In the genomic region with DNA sequence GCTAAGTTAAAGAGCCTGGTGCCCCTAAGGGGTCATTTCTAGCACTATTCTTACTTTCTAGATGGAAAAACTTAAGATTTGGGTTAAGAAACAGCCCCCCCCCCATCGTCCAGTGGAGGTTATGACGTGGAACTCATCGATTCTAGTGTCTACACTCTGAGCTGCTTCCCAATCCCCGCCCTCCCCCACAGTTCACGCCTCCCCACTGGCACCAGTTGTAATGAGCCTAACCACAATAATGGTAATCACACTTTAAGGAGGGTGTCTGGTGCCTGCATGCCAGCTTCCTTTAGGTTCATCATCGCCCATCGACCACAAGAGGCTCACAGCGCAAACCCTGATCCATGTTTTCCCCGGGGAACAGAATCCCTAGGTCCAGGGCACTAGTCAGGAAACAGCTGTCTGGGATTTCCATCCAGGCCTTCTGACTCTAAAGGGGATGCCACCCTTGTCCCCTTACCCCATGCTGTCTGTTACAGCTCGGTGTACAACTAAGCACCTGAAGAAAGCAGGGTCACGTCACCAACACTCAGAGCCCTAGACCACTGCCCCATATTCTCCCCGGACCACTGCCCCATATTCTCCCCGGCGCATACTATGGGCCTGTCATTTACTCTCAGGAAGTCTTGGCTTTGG, we compare ENCODE assay signal across 9 mouse cellular contexts. TPM values are rescaled to one million over a fixed set of nuclear protein-coding genes. Genes with fewer than 3 reads are reported as not detected.
DNase-seq lines count a peak whose midpoint lies in the region; ATAC-seq and TF ChIP-seq lines count a peak whose summit lies in the region.
"Had no signal": no experiment of that assay in that cellular context is flagged by ENCODE, and none has a peak within 500 bp of the region (broad histone marks: within the 10 kb centered on the region; RNA-seq: fewer than 3 reads in every experiment).

No protein-coding gene starts in this region.

- TF ChIP-seq CTCF in heart, adult 2 months (IDR thresholded peaks at IDR 0.05), result no peak

- peak overlapping the region; percentile 89; the same call in 1 of the 2 replicates for H3K9ac ChIP-seq in heart, adult 2 months (ENCODE audit: low read depth, low read length)

- WGBS in heart, adult 2 months, result 21% methylated on average over 14 of the region's 14 CpGs
- 84% methylated on average over 14 of the region's 14 CpGs for WGBS in hindbrain, embryonic 10.5 days

- peak overlapping the region; percentile 100 for H3K4me3 ChIP-seq in heart, adult 2 months
- peak overlapping the region; percentile 98 for H3K4me3 ChIP-seq in hindbrain, embryonic 10.5 days

- no peak for TF ChIP-seq EP300 in heart, adult 2 months (IDR thresholded peaks at IDR 0.05; ENCODE audit: insufficient read depth, low read depth, low read length)

- DNase-seq in heart, adult 2 months, result no peak
- DNase-seq in heart, postnatal 10 days, result no peak
- no peak for DNase-seq in hindbrain, embryonic 10.5 days (ENCODE audit: low spot score)
- DNase-seq in yolk sac, embryonic 10.5 days (ENCODE audit: low spot score), result no peak
- no peak for DNase-seq in embryo, embryonic 10 days (ENCODE audit: low spot score)

- ATAC-seq in CD4-positive, CD25-positive, alpha-beta regulatory T cell, adult 4 months, result peak; percentile 23
- peak; percentile 26; the same call in 1 of the 2 replicates for ATAC-seq in megakaryocyte-erythroid progenitor cell, adult 5-6 weeks (replicated peaks; ENCODE audit: low FRiP score, low TSS enrichment, poor library complexity, severe bottlenecking)
- no peak for ATAC-seq in granulocyte monocyte progenitor cell, adult 5-6 weeks (replicated peaks; ENCODE audit: poor library complexity, severe bottlenecking)

- H3K4me1 ChIP-seq in heart, adult 2 months (ENCODE audit: control insufficient read depth, insufficient read depth, low read length), result peaks cover 36% of the 10 kb centered on the region
- H3K4me1 ChIP-seq in hindbrain, embryonic 10.5 days (replicated peaks), result peaks cover 83% of the 10 kb centered on the region

- peak overlapping the region; percentile 100 for H3K27ac ChIP-seq in heart, adult 2 months
- H3K27ac ChIP-seq in hindbrain, embryonic 10.5 days, result peak overlapping the region; percentile 99; the same call in 1 of the 2 replicates

- intact Hi-C loops in heart, adult 2 months (cut with DNase I), result no loop called here
- intact Hi-C loops in heart, postnatal 10 days (cut with DNase I), result loop anchor here (2.0 kb wide), 1 partner anchor 13 kb away; no protein-coding TSS in a partner anchor

- TF ChIP-seq POLR2A in heart, adult 2 months (IDR thresholded peaks at IDR 0.05; ENCODE audit: insufficient read depth, low read depth, low read length), result no peak

- H3K27me3 ChIP-seq in heart, adult 2 months (ENCODE audit: control insufficient read depth, insufficient read depth, low read length), result no peaks in the 10 kb centered on the region
- H3K27me3 ChIP-seq in hindbrain, embryonic 10.5 days (ENCODE audit: insufficient read depth, poor library complexity, severe bottlenecking), result no peaks in the 10 kb centered on the region
- H3K27me3 ChIP-seq: CH12.LX had no signal

- H3K36me3 ChIP-seq in heart, adult 2 months (ENCODE audit: control insufficient read depth, insufficient read depth, low read length), result peaks cover 12% of the 10 kb centered on the region
- H3K36me3 ChIP-seq in hindbrain, embryonic 10.5 days, result peaks cover 38% of the 10 kb centered on the region

- H3K79me2 ChIP-seq in heart, adult 2 months (replicated peaks; ENCODE audit: control insufficient read depth, insufficient read depth, low read length), result peaks cover 14% of the 10 kb centered on the region

- no peaks in the 10 kb centered on the region for H3K9me3 ChIP-seq in hindbrain, embryonic 10.5 days

RNA-seq across cellular contexts. Expression of gene Map7d1, which starts 2.4 kb away (rescaled TPM):
- total RNA-seq in heart, adult 2 months (2021), result 100 to 1,000 TPM; 253 to 267 TPM
- polyA plus RNA-seq in heart, adult 2 months (2012; rRNA removed), result 149 and 161 TPM in 2 replicates
- 100 to 1,000 TPM; 214 to 239 TPM for total RNA-seq in heart, postnatal 10 days (2021)
- 1 to 10 TPM; 2.0 to 6.3 TPM for polyA plus RNA-seq in CD4-positive, CD25-positive, alpha-beta regulatory T cell, adult 4 months (2017; shearing (Covaris generic))
- polyA plus RNA-seq in hindbrain, embryonic 10.5 days (2016; fragmentation: Nextera tagmentation; extraction: Ambion mirVana), result 64.8 and 99.0 TPM in 2 replicates
- 6.4 and 8.0 TPM in 2 replicates for total RNA-seq in megakaryocyte-erythroid progenitor cell, adult 5-6 weeks (2014; fragmentation: Nextera tagmentation)
- 13.2 and 14.5 TPM in 2 replicates for total RNA-seq in megakaryocyte-erythroid progenitor cell, adult 5-6 weeks (2017)
- total RNA-seq in granulocyte monocyte progenitor cell, adult 5-6 weeks (2014; fragmentation: Nextera tagmentation), result 20.6 and 25.6 TPM in 2 replicates
- total RNA-seq in granulocyte monocyte progenitor cell, adult 5-6 weeks (2017), result 12.8 and 20.2 TPM in 2 replicates

RNA-seq across cellular contexts. Expression of gene Trappc3, which starts 8.4 kb away (rescaled TPM):
- total RNA-seq in heart, adult 2 months (2021), result 10 to 100 TPM; 46.3 to 49.5 TPM
- 41.0 and 65.9 TPM in 2 replicates for polyA plus RNA-seq in heart, adult 2 months (2012; rRNA removed)
- 10 to 100 TPM; 50.8 to 54.0 TPM for total RNA-seq in heart, postnatal 10 days (2021)
- polyA plus RNA-seq in CD4-positive, CD25-positive, alpha-beta regulatory T cell, adult 4 months (2017; shearing (Covaris generic)), result 100 to 1,000 TPM in 1 of 2 experiments, 10 to 100 TPM in 1; 64.4 to 121 TPM
- polyA plus RNA-seq in hindbrain, embryonic 10.5 days (2016; fragmentation: Nextera tagmentation; extraction: Ambion mirVana), result 95.4 and 101 TPM in 2 replicates
- 40.1 and 43.2 TPM in 2 replicates for total RNA-seq in megakaryocyte-erythroid progenitor cell, adult 5-6 weeks (2014; fragmentation: Nextera tagmentation)
- 55.9 and 81.1 TPM in 2 replicates for total RNA-seq in megakaryocyte-erythroid progenitor cell, adult 5-6 weeks (2017)
- 46.2 and 55.5 TPM in 2 replicates for total RNA-seq in granulocyte monocyte progenitor cell, adult 5-6 weeks (2014; fragmentation: Nextera tagmentation)
- total RNA-seq in granulocyte monocyte progenitor cell, adult 5-6 weeks (2017), result 48.4 and 54.8 TPM in 2 replicates

RNA-seq across cellular contexts. Expression of gene Col8a2, which starts 32.8 kb away (rescaled TPM):
- total RNA-seq in heart, adult 2 months (2021), result under 1 TPM; 0.57 to 0.66 TPM
- 0.45 and 0.91 TPM in 2 replicates for polyA plus RNA-seq in heart, adult 2 months (2012; rRNA removed)
- total RNA-seq in heart, postnatal 10 days (2021), result 1 to 10 TPM; 1.8 to 2.1 TPM
- not detected for polyA plus RNA-seq in CD4-positive, CD25-positive, alpha-beta regulatory T cell, adult 4 months (2017; shearing (Covaris generic))
- 6.1 and 18.5 TPM in 2 replicates for polyA plus RNA-seq in hindbrain, embryonic 10.5 days (2016; fragmentation: Nextera tagmentation; extraction: Ambion mirVana)
- not detected in 2 replicates for total RNA-seq in megakaryocyte-erythroid progenitor cell, adult 5-6 weeks (2014; fragmentation: Nextera tagmentation)
- total RNA-seq in megakaryocyte-erythroid progenitor cell, adult 5-6 weeks (2017), result not detected in 2 replicates
- not detected in 2 replicates for total RNA-seq in granulocyte monocyte progenitor cell, adult 5-6 weeks (2014; fragmentation: Nextera tagmentation)
- not detected in 2 replicates for total RNA-seq in granulocyte monocyte progenitor cell, adult 5-6 weeks (2017)
- total RNA-seq: CH12.LX had no signal

RNA-seq across cellular contexts. Expression of gene Thrap3, which starts 51.2 kb away (rescaled TPM):
- total RNA-seq in heart, adult 2 months (2021), result 100 to 1,000 TPM; 100 to 118 TPM
- polyA plus RNA-seq in heart, adult 2 months (2012; rRNA removed), result 37.9 and 61.4 TPM in 2 replicates
- total RNA-seq in heart, postnatal 10 days (2021), result 100 to 1,000 TPM; 160 to 172 TPM
- polyA plus RNA-seq in CD4-positive, CD25-positive, alpha-beta regulatory T cell, adult 4 months (2017; shearing (Covaris generic)), result 100 to 1,000 TPM; 222 to 330 TPM
- 230 and 252 TPM in 2 replicates for polyA plus RNA-seq in hindbrain, embryonic 10.5 days (2016; fragmentation: Nextera tagmentation; extraction: Ambion mirVana)
- 266 and 395 TPM in 2 replicates for total RNA-seq in megakaryocyte-erythroid progenitor cell, adult 5-6 weeks (2014; fragmentation: Nextera tagmentation)
- 471 and 531 TPM in 2 replicates for total RNA-seq in megakaryocyte-erythroid progenitor cell, adult 5-6 weeks (2017)
- total RNA-seq in granulocyte monocyte progenitor cell, adult 5-6 weeks (2014; fragmentation: Nextera tagmentation), result 215 and 267 TPM in 2 replicates
- 304 and 361 TPM in 2 replicates for total RNA-seq in granulocyte monocyte progenitor cell, adult 5-6 weeks (2017)

Comparison
In these comparisons a context has a peak if more than half of its experiments do, and no peak if none do; other contexts are left out.
1. RNA of gene Map7d1, which starts 2.4 kb away (total RNA-seq): 253 to 267 TPM in heart, adult 2 months and 214 to 239 TPM in heart, postnatal 10 days; 12.8 to 25.6 TPM in granulocyte monocyte progenitor cell, adult 5-6 weeks and 6.4 to 14.5 TPM in megakaryocyte-erythroid progenitor cell, adult 5-6 weeks; every median in the first group is over 4 times any median in the second.